Mouse (Mus musculus): ENCODE measurements around the gene Ecel1. TPM values are rescaled to one million over a fixed set of nuclear protein-coding genes. Genes with fewer than 3 reads are reported as not detected.

Gene Ecel1
- polyA plus RNA-seq, 1 experiment from 2014 or later: 34.9 TPM

DNA sequence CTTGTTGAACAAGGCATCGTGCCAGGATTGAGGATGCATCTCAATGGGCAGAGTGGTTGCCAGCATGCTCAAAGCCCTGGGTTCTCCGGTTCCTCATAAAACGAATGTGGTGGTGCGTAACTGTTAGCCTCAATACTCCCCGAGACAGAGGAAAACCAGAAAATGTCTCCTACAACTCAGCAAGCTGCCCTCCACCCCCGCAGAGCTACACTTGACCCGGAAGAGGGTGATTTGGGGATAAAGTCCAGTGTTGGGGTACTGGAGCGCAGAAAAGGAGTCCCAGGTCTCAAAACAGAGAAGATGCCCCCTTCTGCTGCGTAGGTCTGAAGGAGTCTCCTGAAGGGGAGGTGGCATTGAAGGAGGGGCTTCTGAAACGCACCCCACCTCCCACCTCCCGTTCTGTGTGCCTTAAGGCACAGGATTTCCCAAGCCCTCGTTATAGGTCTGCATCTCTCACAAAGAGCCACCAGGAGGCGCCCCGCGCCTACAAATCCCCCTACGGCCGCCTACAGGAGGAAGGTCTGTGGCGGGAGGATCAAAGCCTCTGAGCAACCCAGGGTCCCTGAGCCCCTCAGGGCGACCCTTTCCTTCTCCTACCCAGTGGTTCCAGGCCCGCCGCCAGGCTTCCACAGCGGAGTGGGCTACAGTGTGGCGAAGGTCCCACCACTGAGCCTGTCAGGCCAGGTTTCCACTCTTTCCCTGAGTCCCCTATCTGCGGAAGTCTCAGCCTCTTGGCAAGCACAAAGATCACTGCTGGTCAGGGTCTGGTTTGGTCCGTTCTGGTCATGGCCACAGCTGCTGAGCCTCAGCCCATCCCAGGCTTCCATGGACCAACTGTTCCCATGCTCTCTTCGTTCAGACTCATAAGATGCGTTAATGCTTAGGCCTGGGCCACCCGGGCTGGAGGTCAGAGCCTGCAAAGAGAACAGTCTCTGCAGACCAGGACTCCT, 18.0 kb upstream of the Ecel1 start:
- no peak overlapping the region for H3K4me2 ChIP-seq (ENCODE audit: low read length)
- no peak overlapping the region for H3K9ac ChIP-seq (ENCODE audit: low read depth, low read length)
- no peak for ATAC-seq
- peaks cover 20% of the 10 kb centered on the region for H3K4me1 ChIP-seq (ENCODE audit: control insufficient read depth, insufficient read depth, low read depth, low read length)
- 25% methylated on average over 28 of the region's 28 CpGs for WGBS
- no peaks in the 10 kb centered on the region for H3K36me3 ChIP-seq (ENCODE audit: control insufficient read depth, insufficient read depth, low read length)
- no peaks in the 10 kb centered on the region for H3K27me3 ChIP-seq (replicated peaks; ENCODE audit: control insufficient read depth, insufficient read depth, low read length)
- H3K27ac ChIP-seq (ENCODE audit: low read depth, low read length): no peak overlapping the region
- H3K9me3 ChIP-seq (ENCODE audit: control insufficient read depth, low read length): no peaks in the 10 kb centered on the region
- no peak overlapping the region for H3K4me3 ChIP-seq (ENCODE audit: low read length)

GRCm38 (mm10) chr1:87172316-87172715, 16.0 kb upstream of the Ecel1 start:
- Histone ChIP-seq H3K4me1 (ENCODE audit: control insufficient read depth, insufficient read depth, low read depth, low read length) (peaks cover 20% of the 10 kb centered on the region), H3K27me3 (replicated peaks; ENCODE audit: control insufficient read depth, insufficient read depth, low read length) (no peaks in the 10 kb centered on the region), H3K9ac (ENCODE audit: low read depth, low read length) (no peak overlapping the region), H3K27ac (ENCODE audit: low read depth, low read length) (no peak overlapping the region), H3K4me3 (ENCODE audit: low read length) (no peak overlapping the region), H3K36me3 (ENCODE audit: control insufficient read depth, insufficient read depth, low read length) (no peaks in the 10 kb centered on the region), H3K9me3 (ENCODE audit: control insufficient read depth, low read length) (no peaks in the 10 kb centered on the region), H3K4me2 (ENCODE audit: low read length) (no peak overlapping the region)
- ATAC-seq: no peak
- WGBS: 40% methylated on average over 9 of the region's 9 CpGs

DNA sequence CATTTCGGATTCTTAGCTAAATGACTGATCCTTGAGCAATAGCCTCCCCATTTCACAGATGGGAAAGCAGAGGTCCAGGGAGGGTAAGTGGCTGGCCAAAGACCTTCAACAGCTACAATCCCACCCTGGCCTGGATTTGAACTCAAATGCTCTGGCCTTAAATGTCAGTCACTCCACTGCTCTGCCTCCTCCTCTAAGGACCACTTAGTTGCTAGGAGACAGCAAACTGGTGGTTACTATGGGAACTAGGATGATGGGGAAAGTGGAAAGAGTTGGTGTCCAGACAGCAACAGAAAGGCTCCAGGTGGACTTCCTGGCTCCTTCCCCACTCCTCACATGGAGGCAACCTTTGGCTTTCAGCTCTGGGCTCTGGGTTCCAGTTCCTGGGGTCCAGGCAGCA, 15.0 kb upstream of the Ecel1 start:
- Histone ChIP-seq H3K4me2 (ENCODE audit: low read length) (no peak overlapping the region), H3K36me3 (ENCODE audit: control insufficient read depth, insufficient read depth, low read length) (no peaks in the 10 kb centered on the region), H3K27ac (ENCODE audit: low read depth, low read length) (no peak overlapping the region), H3K4me1 (ENCODE audit: control insufficient read depth, insufficient read depth, low read depth, low read length) (peaks cover 20% of the 10 kb centered on the region), H3K4me3 (ENCODE audit: low read length) (no peak overlapping the region), H3K27me3 (replicated peaks; ENCODE audit: control insufficient read depth, insufficient read depth, low read length) (no peaks in the 10 kb centered on the region), H3K9ac (ENCODE audit: low read depth, low read length) (no peak overlapping the region), H3K9me3 (ENCODE audit: control insufficient read depth, low read length) (no peaks in the 10 kb centered on the region)
- 96% methylated on average over 1 of the region's 1 CpGs for WGBS
- no peak for ATAC-seq

DNA sequence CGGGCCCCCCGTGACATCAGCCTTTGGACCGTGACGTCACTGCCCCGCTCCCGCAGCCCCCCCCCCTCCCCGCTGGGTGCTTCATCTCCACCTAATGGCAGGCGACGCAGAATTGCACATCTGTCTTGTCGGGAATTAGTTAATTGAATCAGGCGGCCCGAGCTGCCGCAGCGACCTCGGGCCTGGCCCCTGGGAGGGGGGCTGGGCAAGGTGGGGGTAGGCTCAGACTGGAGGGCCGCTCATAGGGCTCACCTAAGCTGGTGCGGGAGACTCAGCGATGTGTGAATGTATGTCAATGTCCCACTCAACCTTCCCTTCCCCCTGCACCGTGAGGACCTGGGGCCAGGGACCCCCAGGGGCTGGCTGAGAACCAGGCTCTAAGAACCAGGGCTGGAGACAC, 14.1 kb upstream of the Ecel1 start:
- Histone ChIP-seq H3K9me3 (ENCODE audit: control insufficient read depth, low read length) (no peaks in the 10 kb centered on the region), H3K4me2 (ENCODE audit: low read length) (peak overlapping the region; percentile 30; the same call in 1 of the 2 replicates), H3K4me1 (ENCODE audit: control insufficient read depth, insufficient read depth, low read depth, low read length) (peaks cover 18% of the 10 kb centered on the region), H3K27me3 (replicated peaks; ENCODE audit: control insufficient read depth, insufficient read depth, low read length) (no peaks in the 10 kb centered on the region), H3K9ac (ENCODE audit: low read depth, low read length) (0 out of 2 replicates have a peak overlapping the region, but pooled peaks have one; percentile 8), H3K4me3 (ENCODE audit: low read length) (no peak overlapping the region), H3K36me3 (ENCODE audit: control insufficient read depth, insufficient read depth, low read length) (no peaks in the 10 kb centered on the region), H3K27ac (ENCODE audit: low read depth, low read length) (no peak overlapping the region)
- peak; percentile 35 for ATAC-seq
- WGBS: 8% methylated on average over 19 of the region's 19 CpGs

DNA sequence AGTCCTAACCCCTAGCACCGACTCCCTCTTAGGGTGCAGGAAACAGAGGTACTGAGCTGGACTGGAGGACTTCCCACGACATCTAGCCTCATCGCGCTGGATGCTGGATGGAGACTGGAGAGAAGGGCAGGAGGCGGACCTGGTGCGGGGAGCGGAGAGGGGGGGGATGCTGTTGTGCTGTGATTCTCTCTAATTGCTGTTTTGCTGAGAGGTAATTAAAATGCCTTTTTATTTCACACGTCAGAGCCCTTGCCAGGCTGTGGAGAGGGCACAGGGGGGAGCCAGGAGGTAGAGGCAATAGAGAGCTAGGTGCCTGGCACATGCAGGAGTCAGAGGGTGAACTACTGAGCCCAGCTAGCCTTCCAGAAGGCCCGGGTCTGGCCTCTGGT, 8.5 kb upstream of the Ecel1 start:
- 0 out of 2 replicates have a peak overlapping the region, but pooled peaks have one; percentile 35 for H3K27ac ChIP-seq (ENCODE audit: low read depth, low read length)
- 33% methylated on average over 9 of the region's 9 CpGs for WGBS
- no peak overlapping the region for H3K4me3 ChIP-seq (ENCODE audit: low read length)
- no peaks in the 10 kb centered on the region for H3K27me3 ChIP-seq (replicated peaks; ENCODE audit: control insufficient read depth, insufficient read depth, low read length)
- H3K36me3 ChIP-seq (ENCODE audit: control insufficient read depth, insufficient read depth, low read length): no peaks in the 10 kb centered on the region
- H3K4me1 ChIP-seq (ENCODE audit: control insufficient read depth, insufficient read depth, low read depth, low read length): peaks cover 7% of the 10 kb centered on the region
- H3K9ac ChIP-seq (ENCODE audit: low read depth, low read length): peak overlapping the region; percentile 32; the same call in 1 of the 2 replicates
- H3K4me2 ChIP-seq (ENCODE audit: low read length): no peak overlapping the region
- H3K9me3 ChIP-seq (ENCODE audit: control insufficient read depth, low read length): no peaks in the 10 kb centered on the region
- peak; percentile 6; the same call in 1 of the 2 replicates for ATAC-seq

GRCm38 (mm10) chr1:87164164-87164795, 8.0 kb upstream of the Ecel1 start:
- ATAC-seq: peak; percentile 43
- 0 out of 2 replicates have a peak overlapping the region, but pooled peaks have one; percentile 35 for H3K27ac ChIP-seq (ENCODE audit: low read depth, low read length)
- no peaks in the 10 kb centered on the region for H3K36me3 ChIP-seq (ENCODE audit: control insufficient read depth, insufficient read depth, low read length)
- no peak overlapping the region for H3K4me3 ChIP-seq (ENCODE audit: low read length)
- no peaks in the 10 kb centered on the region for H3K27me3 ChIP-seq (replicated peaks; ENCODE audit: control insufficient read depth, insufficient read depth, low read length)
- 23% methylated on average over 11 of the region's 11 CpGs for WGBS
- no peak overlapping the region for H3K4me2 ChIP-seq (ENCODE audit: low read length)
- no peaks in the 10 kb centered on the region for H3K9me3 ChIP-seq (ENCODE audit: control insufficient read depth, low read length)
- H3K4me1 ChIP-seq (ENCODE audit: control insufficient read depth, insufficient read depth, low read depth, low read length): peaks cover 3% of the 10 kb centered on the region
- H3K9ac ChIP-seq (ENCODE audit: low read depth, low read length): peak overlapping the region; percentile 32; the same call in 1 of the 2 replicates

- no peak for ATAC-seq
- Histone ChIP-seq H3K27ac (ENCODE audit: low read depth, low read length) (no peak overlapping the region), H3K36me3 (ENCODE audit: control insufficient read depth, insufficient read depth, low read length) (no peaks in the 10 kb centered on the region), H3K9ac (ENCODE audit: low read depth, low read length) (no peak overlapping the region), H3K27me3 (replicated peaks; ENCODE audit: control insufficient read depth, insufficient read depth, low read length) (peaks cover 17% of the 10 kb centered on the region), H3K4me1 (ENCODE audit: control insufficient read depth, insufficient read depth, low read depth, low read length) (peaks cover 8% of the 10 kb centered on the region), H3K4me3 (ENCODE audit: low read length) (no peak overlapping the region), H3K4me2 (ENCODE audit: low read length) (no peak overlapping the region), H3K9me3 (ENCODE audit: control insufficient read depth, low read length) (no peaks in the 10 kb centered on the region)
- 82% methylated on average over 3 of the region's 3 CpGs for WGBS
Observed at GRCm38 (mm10) chr1:87159396-87159795, 3.1 kb upstream of the Ecel1 start.

DNA sequence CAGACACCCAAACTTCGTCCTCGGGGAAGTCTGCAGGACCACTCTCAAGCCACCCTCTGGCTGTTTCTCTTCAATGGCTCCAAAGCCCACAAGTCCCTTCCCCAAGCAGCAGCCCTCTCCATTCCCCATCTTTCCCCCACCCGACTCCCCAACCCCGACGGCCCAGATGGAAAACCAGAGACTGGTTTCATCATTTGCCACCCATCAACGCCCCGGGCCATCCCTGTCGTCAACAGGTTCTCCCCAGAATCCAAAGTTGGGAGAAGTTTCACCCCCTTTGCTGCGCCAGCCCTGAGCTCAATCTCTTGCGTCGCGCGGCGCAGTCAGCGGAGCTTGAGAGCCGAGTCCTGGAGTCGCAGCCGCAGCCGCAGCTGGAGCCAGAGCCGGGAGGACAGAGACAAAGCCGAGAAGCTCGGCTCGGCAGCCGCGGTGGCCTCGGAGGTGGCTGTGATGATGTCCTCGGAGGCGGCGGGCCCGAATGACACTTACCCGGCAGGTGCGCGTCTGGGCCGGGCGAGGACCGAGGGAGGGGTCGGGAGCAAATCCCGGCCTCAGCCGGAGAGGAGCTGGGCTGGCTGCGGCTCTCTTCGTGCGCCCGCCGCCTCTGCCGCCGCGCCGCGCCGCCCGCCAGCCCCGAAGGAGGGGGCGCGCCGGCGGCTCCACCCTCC, 656 bp downstream of the Ecel1 start:
- ATAC-seq: peak; percentile 34
- Histone ChIP-seq H3K36me3 (ENCODE audit: control insufficient read depth, insufficient read depth, low read length) (no peaks in the 10 kb centered on the region), H3K9ac (ENCODE audit: low read depth, low read length) (peak overlapping the region; percentile 66), H3K27me3 (replicated peaks; ENCODE audit: control insufficient read depth, insufficient read depth, low read length) (peaks cover 48% of the 10 kb centered on the region), H3K4me2 (ENCODE audit: low read length) (peak overlapping the region; percentile 74), H3K4me3 (ENCODE audit: low read length) (peak overlapping the region; percentile 48), H3K9me3 (ENCODE audit: control insufficient read depth, low read length) (no peaks in the 10 kb centered on the region), H3K27ac (ENCODE audit: low read depth, low read length) (no peak overlapping the region), H3K4me1 (ENCODE audit: control insufficient read depth, insufficient read depth, low read depth, low read length) (peaks cover 14% of the 10 kb centered on the region)
- under 1% methylated on average over 55 of the region's 56 CpGs for WGBS
